Comparison of ENCODE assay signal across 10 mouse cellular contexts in the genomic region with DNA sequence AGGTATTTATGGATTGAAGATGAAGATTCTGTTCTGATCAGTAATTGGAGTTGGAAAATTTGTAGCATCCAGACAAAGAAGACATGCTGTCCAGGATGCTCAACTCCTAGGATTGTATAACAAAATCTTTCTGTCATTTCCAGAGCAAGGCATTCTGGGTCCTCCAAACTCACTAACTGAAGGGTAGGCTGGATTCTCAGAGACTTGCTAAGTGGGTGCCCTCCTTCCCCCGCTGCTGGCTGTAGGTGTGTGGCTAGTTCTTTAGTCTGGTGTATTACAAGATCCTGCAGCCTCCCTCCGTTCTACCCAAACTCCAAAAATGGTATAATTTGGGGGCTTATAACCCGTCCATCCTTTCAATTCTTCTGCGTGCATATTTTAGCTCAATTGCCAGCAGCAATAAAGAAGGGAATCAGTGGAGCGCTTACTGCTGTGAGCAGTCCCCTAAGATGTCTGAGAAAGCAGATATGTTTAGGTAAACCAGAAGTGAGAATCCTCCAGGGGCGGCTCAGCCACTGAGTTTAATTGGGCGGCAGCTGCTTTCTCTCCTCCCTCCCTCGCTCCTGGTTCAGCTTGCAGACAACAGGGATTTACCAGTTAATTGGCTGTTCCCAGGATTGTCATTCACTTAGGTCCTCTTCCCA.
DNase-seq lines count a peak whose midpoint lies in the region; ATAC-seq lines count a peak whose summit lies in the region.
"Had no signal": no experiment of that assay in that cellular context is flagged by ENCODE, and none has a peak within 500 bp of the region (broad histone marks: within the 10 kb centered on the region; RNA-seq: fewer than 3 reads in every experiment).

No protein-coding gene starts in this region.

- WGBS in kidney, embryonic 16.5 days: 15% methylated on average over 8 of the region's 8 CpGs
- 25% methylated on average over 8 of the region's 8 CpGs for WGBS in embryonic facial prominence, embryonic 14.5 days
- WGBS in hindbrain, embryonic 15.5 days: 22% methylated on average over 8 of the region's 8 CpGs

- intact Hi-C loops in gastrocnemius, postnatal 36 days (cut with DNase I): no loop called here

- peak; percentile 33; the same call in 1 of the 2 replicates for ATAC-seq in kidney, embryonic 16.5 days (ENCODE audit: low FRiP score, low TSS enrichment)
- ATAC-seq in embryonic facial prominence, embryonic 14.5 days (ENCODE audit: low read depth): peak; percentile 77
- ATAC-seq in hindbrain, embryonic 15.5 days (ENCODE audit: low FRiP score, low read depth): peak; percentile 69
- no peak for ATAC-seq in erythroblast, adult 5-6 weeks (replicated peaks; ENCODE audit: low FRiP score, poor library complexity, severe bottlenecking)

- DNase-seq in kidney, adult 18-20 months: no peak
- DNase-seq in embryonic facial prominence, embryonic 14.5 days (ENCODE audit: low spot score): peak; percentile 89
- DNase-seq in retina, postnatal 1 day: peak; percentile 81
- DNase-seq in gastrocnemius, postnatal 36 days: no peak
- DNase-seq in layer of hippocampus, postnatal 36 days: no peak
- DNase-seq: cerebellum, adult 9-10 months; gastrocnemius, postnatal 10 days had no signal

- H3K9me3 ChIP-seq in kidney, embryonic 16.5 days (ENCODE audit: low read length): no peaks in the 10 kb centered on the region
- H3K9me3 ChIP-seq in embryonic facial prominence, embryonic 14.5 days (ENCODE audit: control insufficient read depth, low read length): no peaks in the 10 kb centered on the region
- no peaks in the 10 kb centered on the region for H3K9me3 ChIP-seq in hindbrain, embryonic 15.5 days

- 0 out of 2 replicates have a peak overlapping the region, but pooled peaks have one; percentile 3 for H3K4me2 ChIP-seq in kidney, embryonic 16.5 days (replicated peaks; ENCODE audit: low read depth, low read length)
- peak overlapping the region; percentile 7; the same call in 1 of the 2 replicates for H3K4me2 ChIP-seq in embryonic facial prominence, embryonic 14.5 days (ENCODE audit: low read depth, low read length)
- H3K4me2 ChIP-seq in hindbrain, embryonic 15.5 days: peak overlapping the region; percentile 24; the same call in 1 of the 2 replicates

- H3K27me3 ChIP-seq in kidney, embryonic 16.5 days (ENCODE audit: insufficient read depth, low read length): no peaks in the 10 kb centered on the region
- H3K27me3 ChIP-seq in embryonic facial prominence, embryonic 14.5 days (replicated peaks; ENCODE audit: control insufficient read depth, insufficient read depth, low read length): no peaks in the 10 kb centered on the region
- H3K27me3 ChIP-seq in hindbrain, embryonic 15.5 days: no peaks in the 10 kb centered on the region

- H3K4me3 ChIP-seq in kidney, embryonic 16.5 days (ENCODE audit: low read length): no peak overlapping the region
- H3K4me3 ChIP-seq in embryonic facial prominence, embryonic 14.5 days (ENCODE audit: low read depth, low read length): no peak overlapping the region
- no peak overlapping the region for H3K4me3 ChIP-seq in hindbrain, embryonic 15.5 days

- peak overlapping the region; percentile 75 for H3K27ac ChIP-seq in kidney, embryonic 16.5 days (ENCODE audit: low read length)
- peak overlapping the region; percentile 54 for H3K27ac ChIP-seq in embryonic facial prominence, embryonic 14.5 days (replicated peaks; ENCODE audit: low read depth, low read length)
- H3K27ac ChIP-seq in hindbrain, embryonic 15.5 days (replicated peaks): no peak overlapping the region

- peaks cover 33% of the 10 kb centered on the region for H3K4me1 ChIP-seq in kidney, embryonic 16.5 days (ENCODE audit: insufficient read depth, low read length)
- H3K4me1 ChIP-seq in embryonic facial prominence, embryonic 14.5 days (ENCODE audit: control insufficient read depth, insufficient read depth, low read length): peaks cover 25% of the 10 kb centered on the region
- H3K4me1 ChIP-seq in hindbrain, embryonic 15.5 days (replicated peaks): peaks cover 20% of the 10 kb centered on the region; the same call in 1 of the 2 replicates

- H3K9ac ChIP-seq in kidney, embryonic 16.5 days (replicated peaks; ENCODE audit: low read length): no peak overlapping the region
- H3K9ac ChIP-seq in embryonic facial prominence, embryonic 14.5 days (ENCODE audit: low read depth, low read length): no peak overlapping the region
- H3K9ac ChIP-seq in hindbrain, embryonic 15.5 days: no peak overlapping the region

- H3K36me3 ChIP-seq in kidney, embryonic 16.5 days (ENCODE audit: insufficient read depth, low read length): no peaks in the 10 kb centered on the region
- H3K36me3 ChIP-seq in embryonic facial prominence, embryonic 14.5 days (ENCODE audit: control insufficient read depth, insufficient read depth, low read length): no peaks in the 10 kb centered on the region
- no peaks in the 10 kb centered on the region for H3K36me3 ChIP-seq in hindbrain, embryonic 15.5 days

Comparison
In these comparisons a context has a peak if more than half of its experiments do, and no peak if none do; other contexts are left out.
1. DNase-seq: peak in embryonic facial prominence, embryonic 14.5 days (single experiment) and retina, postnatal 1 day (single experiment); none in kidney, adult 18-20 months (single experiment), gastrocnemius, postnatal 36 days (0 of 2) and layer of hippocampus, postnatal 36 days (0 of 2).
2. Peak in every context shown above with its lines, with median percentiles within 50 percentile points of each other: H3K4me2 ChIP-seq.